Mouse (Mus musculus) left cerebral cortex, postnatal 14 days (tissue): Measurements from ENCODE around the gene Prp2. TPM values are rescaled to one million over a fixed set of nuclear protein-coding genes. Genes with fewer than 3 reads are reported as not detected.
"Not testable (repeated sequence)": the region's sequence is repeated elsewhere in the genome, so short reads cannot be mapped to it uniquely, and the experiment has no call there.

ENCODE experiments used
- DNase-seq, 2 experiments: peaks; one replicate each; pipeline ENCODE4 v3.0.0; 2021 to 2022; ENCODE audit warnings: low spot score in 2 of 2, mixed read lengths in 1 of 2
- intact Hi-C: fragments of 180-260 bp; cut with DNase I; formaldehyde crosslinking; loops from one replicate; pipeline ENCODE4 v1.15.1; 2025
- long read RNA-seq, 2 experiments: library from polyadenylated mRNA; stranded (forward); transcript quantifications; one replicate each; pipeline ENCODE4 v2.0.0; 2021
- total RNA-seq, 2 experiments: library from RNA; stranded (reverse); gene quantifications; 2 replicates each; pipeline ENCODE4 v1.2.3; 2021

Prp2 gene
- not detected for total RNA-seq
- long read RNA-seq, experiment 1 = 0 reads
- long read RNA-seq, experiment 2 = 0 reads

DNA sequence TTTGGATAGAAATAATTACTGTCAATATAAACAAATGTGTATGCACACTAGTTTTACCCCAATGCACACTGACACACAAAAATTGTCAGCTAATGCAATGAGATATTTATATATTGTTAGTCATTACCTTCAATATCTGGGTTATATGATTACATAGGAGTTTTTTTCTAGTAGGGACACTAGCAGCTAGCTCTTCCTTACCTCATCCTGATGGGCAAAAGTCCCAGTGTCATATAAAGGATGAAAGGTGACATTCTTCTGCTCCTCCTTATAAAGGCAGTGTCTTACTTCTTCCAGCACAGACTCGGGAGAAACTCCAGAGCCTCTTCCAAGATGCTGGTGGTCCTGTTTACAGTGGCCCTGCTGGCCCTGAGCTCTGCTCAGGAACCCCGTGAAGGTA is at the start of gene Prp2:
Gene Prp2 (plus strand): TSS at position 301 of the 400 bp plus-strand sequence.
- intact Hi-C loops, DNase-seq: not testable (repeated sequence)

DNA sequence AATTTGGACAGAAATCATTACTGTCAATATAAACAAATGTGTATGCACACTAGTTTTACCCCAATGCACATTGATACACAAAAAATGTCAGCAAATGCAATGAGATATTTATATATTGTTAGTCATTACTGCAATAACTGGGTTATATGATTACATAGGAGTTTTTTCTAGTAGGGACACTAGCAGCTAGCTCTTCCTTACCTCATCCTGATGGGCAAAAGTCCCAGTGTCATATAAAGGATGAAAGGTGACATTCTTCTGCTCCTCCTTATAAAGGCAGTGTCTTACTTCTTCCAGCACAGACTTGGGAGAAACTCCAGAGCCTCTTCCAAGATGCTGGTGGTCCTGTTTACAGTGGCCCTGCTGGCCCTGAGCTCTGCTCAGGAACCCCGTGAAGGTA is 26.2 kb upstream of the Prp2 start, which contains the start of gene Prh1:
Gene Prh1 (plus strand): TSS at position 301 of the 400 bp plus-strand sequence.
- intact Hi-C loops, DNase-seq: not testable (repeated sequence)

DNA sequence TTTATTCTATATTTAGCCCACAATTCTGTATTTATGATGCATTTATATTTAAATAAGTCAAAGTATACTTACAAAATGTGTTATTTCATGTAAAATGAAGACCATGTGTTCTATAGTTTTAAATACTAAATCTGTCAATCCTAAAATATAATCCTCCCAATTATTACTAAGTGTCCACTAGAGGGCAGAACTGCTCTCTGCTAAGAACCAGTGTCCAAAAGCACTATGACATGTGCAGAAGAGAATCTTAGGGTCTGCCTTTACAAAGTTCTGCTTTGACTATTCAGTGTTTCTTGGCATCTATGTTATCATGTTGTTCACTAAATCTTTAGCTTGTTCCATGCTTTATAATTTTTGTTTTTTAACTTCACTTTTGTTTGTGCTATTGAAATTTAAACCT is 53.7 kb downstream of the Prp2 start:
- intact Hi-C loops = no loop called here
- DNase-seq = no peak

Other genes with a start within 250 kb of the Prp2 start
- gene Gm8882, start 231.8 kb upstream of the Prp2 start, total RNA-seq = not detected
- gene Prh1, start 26.1 kb upstream of the Prp2 start, total RNA-seq = not detected
- gene A630073D07Rik, start 55.6 kb downstream of the Prp2 start, total RNA-seq = not detected
- not detected for gene Tas2r120, start 61.0 kb downstream of the Prp2 start, total RNA-seq
- gene Tas2r121, start 105.1 kb downstream of the Prp2 start, total RNA-seq = not detected
- not detected for gene Tas2r122, start 116.0 kb downstream of the Prp2 start, total RNA-seq
- not detected for gene Tas2r115, start 142.1 kb downstream of the Prp2 start, total RNA-seq
- not detected for gene Tas2r124, start 158.8 kb downstream of the Prp2 start, total RNA-seq
- not detected for gene Tas2r102, start 166.2 kb downstream of the Prp2 start, total RNA-seq
- gene Tas2r136, start 182.2 kb downstream of the Prp2 start, total RNA-seq = not detected
- gene Tas2r117, start 206.9 kb downstream of the Prp2 start, total RNA-seq = not detected